In the genomic region with DNA sequence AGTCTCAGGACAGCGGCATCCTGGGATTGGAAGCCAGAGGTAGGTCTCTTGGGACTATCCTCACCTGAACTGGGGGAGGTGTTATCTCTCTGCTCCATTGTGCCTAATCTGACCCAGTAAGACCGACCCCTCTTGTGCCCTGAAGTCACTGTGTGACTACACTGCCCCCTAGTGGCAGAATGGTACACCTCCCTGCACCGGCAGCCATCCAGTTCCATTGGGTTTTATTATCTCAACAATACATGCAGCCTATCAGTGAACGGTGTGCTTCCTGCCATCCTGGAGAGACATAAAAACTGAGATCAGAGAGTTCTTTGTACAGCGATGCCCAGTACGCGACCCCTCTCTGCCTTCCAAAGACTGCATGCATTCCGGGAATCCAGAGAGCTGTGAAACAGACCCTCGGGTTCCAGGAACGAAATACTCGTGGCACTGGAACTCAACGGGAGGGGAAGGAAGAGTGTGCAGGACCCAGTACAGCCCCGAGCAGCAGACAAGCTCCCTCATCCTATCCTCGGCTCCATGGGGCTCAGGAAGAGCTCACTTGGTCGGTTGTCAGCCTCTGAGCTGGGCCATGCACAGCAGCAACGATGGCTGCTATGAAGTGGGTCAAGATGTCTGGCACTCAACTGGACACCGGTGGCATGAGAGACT, we compare ENCODE assay signal across 8 mouse cellular contexts. TPM values are rescaled to one million over a fixed set of nuclear protein-coding genes. Genes with fewer than 3 reads are reported as not detected.
DNase-seq lines count a peak whose midpoint lies in the region; ATAC-seq and TF ChIP-seq lines count a peak whose summit lies in the region.

No protein-coding gene starts in this region.

- H3K27me3 ChIP-seq in embryonic facial prominence, embryonic 12.5 days, result 0 out of 2 replicates have a peak, but pooled peaks cover 2% of the 10 kb centered on the region
- H3K27me3 ChIP-seq in heart, adult 2 months (ENCODE audit: control insufficient read depth, insufficient read depth, low read length), result no peaks in the 10 kb centered on the region
- no peaks in the 10 kb centered on the region for H3K27me3 ChIP-seq in limb, embryonic 11.5 days (ENCODE audit: control insufficient read depth, insufficient read depth, low read length)
- no peaks in the 10 kb centered on the region for H3K27me3 ChIP-seq in midbrain, embryonic 15.5 days (replicated peaks)

- WGBS in embryonic facial prominence, embryonic 12.5 days, result 32% methylated on average over 17 of the region's 17 CpGs
- WGBS in heart, adult 2 months, result 26% methylated on average over 17 of the region's 17 CpGs
- WGBS in limb, embryonic 11.5 days, result 36% methylated on average over 17 of the region's 17 CpGs
- WGBS in midbrain, embryonic 15.5 days, result 41% methylated on average over 17 of the region's 17 CpGs

- H3K4me2 ChIP-seq in embryonic facial prominence, embryonic 12.5 days (replicated peaks), result peak overlapping the region; percentile 33
- H3K4me2 ChIP-seq in limb, embryonic 11.5 days (ENCODE audit: low read depth, severe bottlenecking), result peak overlapping the region; percentile 13; the same call in 1 of the 2 replicates
- H3K4me2 ChIP-seq in midbrain, embryonic 15.5 days, result peak overlapping the region; percentile 27

- no peak overlapping the region for H3K9ac ChIP-seq in embryonic facial prominence, embryonic 12.5 days
- H3K9ac ChIP-seq in heart, adult 2 months (ENCODE audit: low read depth, low read length), result no peak overlapping the region
- no peak overlapping the region for H3K9ac ChIP-seq in limb, embryonic 11.5 days (ENCODE audit: low read length)
- H3K9ac ChIP-seq in midbrain, embryonic 15.5 days, result no peak overlapping the region

- ATAC-seq in embryonic facial prominence, embryonic 12.5 days (ENCODE audit: insufficient number of reproducible peaks, insufficient read depth, low FRiP score, low TSS enrichment), result peak; percentile 57; the same call in 1 of the 2 replicates
- peak; percentile 57; the same call in 1 of the 2 replicates for ATAC-seq in limb, embryonic 11.5 days (ENCODE audit: insufficient number of reproducible peaks, low FRiP score, low TSS enrichment, low read depth)
- peak; percentile 73 for ATAC-seq in midbrain, embryonic 15.5 days (replicated peaks)

- peak; percentile 100 for TF ChIP-seq CTCF in heart, adult 2 months (IDR thresholded peaks at IDR 0.05)

- peak; percentile 67; the same call in 1 of the 2 replicates for TF ChIP-seq EP300 in heart, adult 2 months (IDR thresholded peaks at IDR 0.05; ENCODE audit: insufficient read depth, low read depth, low read length)

- no peaks in the 10 kb centered on the region for H3K4me1 ChIP-seq in embryonic facial prominence, embryonic 12.5 days
- H3K4me1 ChIP-seq in heart, adult 2 months (ENCODE audit: control insufficient read depth, insufficient read depth, low read length), result no peaks in the 10 kb centered on the region
- H3K4me1 ChIP-seq in limb, embryonic 11.5 days (ENCODE audit: control insufficient read depth, insufficient read depth, low read length), result no peaks in the 10 kb centered on the region; the same call in 1 of the 2 replicates
- no peaks in the 10 kb centered on the region for H3K4me1 ChIP-seq in midbrain, embryonic 15.5 days

- no peak overlapping the region for H3K4me3 ChIP-seq in embryonic facial prominence, embryonic 12.5 days
- no peak overlapping the region for H3K4me3 ChIP-seq in heart, adult 2 months
- H3K4me3 ChIP-seq in limb, embryonic 11.5 days (ENCODE audit: low read depth, low read length), result no peak overlapping the region
- H3K4me3 ChIP-seq in midbrain, embryonic 15.5 days, result no peak overlapping the region

- intact Hi-C loops in heart, adult 2 months (cut with DNase I), result loop anchor here (1.0 to 5.0 kb wide), 3 partner anchors 59 to 231 kb away; a partner anchor contains a TSS

- no peaks in the 10 kb centered on the region for H3K9me3 ChIP-seq in embryonic facial prominence, embryonic 12.5 days
- H3K9me3 ChIP-seq in limb, embryonic 11.5 days (ENCODE audit: control insufficient read depth, low read length), result no peaks in the 10 kb centered on the region
- no peaks in the 10 kb centered on the region for H3K9me3 ChIP-seq in midbrain, embryonic 15.5 days

- DNase-seq in 416B (ENCODE audit: low read depth), result peak; percentile 51
- DNase-seq in adrenal gland, postnatal 25 days, result peak; percentile 74
- peak; percentile 61 to 71 for DNase-seq in heart, adult 2 months
- DNase-seq in kidney, adult 18-20 months, result peak; percentile 84
- peak; percentile 90 for DNase-seq in limb, embryonic 11.5 days (ENCODE audit: low spot score)
- DNase-seq in spleen, adult 18-20 months, result peak; percentile 25 to 69

- no peak overlapping the region for H3K27ac ChIP-seq in embryonic facial prominence, embryonic 12.5 days
- no peak overlapping the region for H3K27ac ChIP-seq in heart, adult 2 months
- no peak overlapping the region for H3K27ac ChIP-seq in limb, embryonic 11.5 days (replicated peaks; ENCODE audit: low read depth, low read length)
- H3K27ac ChIP-seq in midbrain, embryonic 15.5 days, result no peak overlapping the region

- no peak for TF ChIP-seq POLR2A in heart, adult 2 months (IDR thresholded peaks at IDR 0.05; ENCODE audit: insufficient read depth, low read depth, low read length)

- H3K36me3 ChIP-seq in embryonic facial prominence, embryonic 12.5 days, result no peaks in the 10 kb centered on the region
- H3K36me3 ChIP-seq in heart, adult 2 months (ENCODE audit: control insufficient read depth, insufficient read depth, low read length), result no peaks in the 10 kb centered on the region
- no peaks in the 10 kb centered on the region for H3K36me3 ChIP-seq in limb, embryonic 11.5 days (ENCODE audit: control insufficient read depth, insufficient read depth, low read length)
- H3K36me3 ChIP-seq in midbrain, embryonic 15.5 days (replicated peaks), result no peaks in the 10 kb centered on the region

- no peaks in the 10 kb centered on the region for H3K79me2 ChIP-seq in heart, adult 2 months (replicated peaks; ENCODE audit: control insufficient read depth, insufficient read depth, low read length)

RNA-seq across cellular contexts. Expression of a gene that starts 10.5 kb away (rescaled TPM):
- total RNA-seq in adrenal gland, postnatal 25 days (2021), result 18.0 and 21.1 TPM in 2 replicates
- 27.5 and 35.2 TPM in 2 replicates for polyA plus RNA-seq in embryonic facial prominence, embryonic 12.5 days (2016; fragmentation: Nextera tagmentation; extraction: Ambion mirVana)
- total RNA-seq in heart, adult 2 months (2021), result 1 to 10 TPM; 4.0 to 5.7 TPM
- polyA plus RNA-seq in heart, adult 2 months (2012; rRNA removed), result 14.3 and 17.4 TPM in 2 replicates
- polyA plus RNA-seq in limb, embryonic 11.5 days (2014; fragmentation: Nextera tagmentation; extraction: Ambion mirVana), result 29.2 and 34.1 TPM in 2 replicates
- polyA plus RNA-seq in midbrain, embryonic 15.5 days (2015; fragmentation: Nextera tagmentation; extraction: Ambion mirVana), result 43.9 and 45.7 TPM in 2 replicates

RNA-seq across cellular contexts. Expression of a gene that starts 59.8 kb away (rescaled TPM):
- 27.3 and 31.6 TPM in 2 replicates for total RNA-seq in adrenal gland, postnatal 25 days (2021)
- polyA plus RNA-seq in embryonic facial prominence, embryonic 12.5 days (2016; fragmentation: Nextera tagmentation; extraction: Ambion mirVana), result 52.5 and 53.1 TPM in 2 replicates
- 1 to 10 TPM; 3.8 TPM for total RNA-seq in heart, adult 2 months (2021)
- polyA plus RNA-seq in heart, adult 2 months (2012; rRNA removed), result 4.0 and 4.9 TPM in 2 replicates
- 19.4 and 21.2 TPM in 2 replicates for polyA plus RNA-seq in limb, embryonic 11.5 days (2014; fragmentation: Nextera tagmentation; extraction: Ambion mirVana)
- polyA plus RNA-seq in midbrain, embryonic 15.5 days (2015; fragmentation: Nextera tagmentation; extraction: Ambion mirVana), result 69.5 and 72.5 TPM in 2 replicates
